Mouse (Mus musculus): ENCODE results near the gene Irf7.

The Irf7 gene

DNA sequence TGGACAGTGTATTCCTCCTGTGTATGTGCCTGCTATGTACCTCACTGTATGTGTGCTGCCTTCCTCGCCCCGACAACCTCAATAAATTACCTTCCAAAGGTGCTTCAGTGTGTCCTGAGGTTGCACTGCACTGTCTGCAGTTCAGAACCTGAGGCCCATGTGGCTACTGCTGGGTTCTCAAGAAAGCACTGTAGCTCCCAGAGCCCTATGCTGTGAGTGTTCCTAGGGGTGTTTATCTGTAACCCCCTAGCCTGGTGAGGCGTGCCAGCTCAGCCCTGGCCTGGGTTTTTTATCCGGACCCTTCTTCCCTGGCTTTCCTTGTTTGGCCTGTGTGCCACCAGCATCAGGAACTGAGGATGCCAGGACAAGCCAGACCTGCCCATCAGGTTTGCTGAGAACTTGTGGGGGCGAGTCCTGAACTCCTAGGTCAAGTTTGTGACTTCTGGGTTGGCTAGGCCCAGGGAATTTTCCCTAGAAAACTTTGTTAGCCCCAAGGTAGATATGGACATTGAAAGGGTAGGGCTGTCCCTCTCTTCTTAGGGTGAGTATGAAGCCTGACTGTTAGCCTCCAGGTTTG, 47.6 kb downstream of the Irf7 start:
- no peak for DNase-seq

GRCm38 (mm10) chr7:141218141-141218540, 48.1 kb downstream of the Irf7 start:
- DNase-seq, result no peak

GRCm38 (mm10) chr7:141217343-141218013, 48.8 kb downstream of the Irf7 start:
- no peak for DNase-seq

GRCm38 (mm10) chr7:141216894-141217293, 49.4 kb downstream of the Irf7 start:
- DNase-seq, result no peak

- DNase-seq, result peak; percentile 95 to 98
Measured at GRCm38 (mm10) chr7:141215880-141216733, 50.2 kb downstream of the Irf7 start.

DNA sequence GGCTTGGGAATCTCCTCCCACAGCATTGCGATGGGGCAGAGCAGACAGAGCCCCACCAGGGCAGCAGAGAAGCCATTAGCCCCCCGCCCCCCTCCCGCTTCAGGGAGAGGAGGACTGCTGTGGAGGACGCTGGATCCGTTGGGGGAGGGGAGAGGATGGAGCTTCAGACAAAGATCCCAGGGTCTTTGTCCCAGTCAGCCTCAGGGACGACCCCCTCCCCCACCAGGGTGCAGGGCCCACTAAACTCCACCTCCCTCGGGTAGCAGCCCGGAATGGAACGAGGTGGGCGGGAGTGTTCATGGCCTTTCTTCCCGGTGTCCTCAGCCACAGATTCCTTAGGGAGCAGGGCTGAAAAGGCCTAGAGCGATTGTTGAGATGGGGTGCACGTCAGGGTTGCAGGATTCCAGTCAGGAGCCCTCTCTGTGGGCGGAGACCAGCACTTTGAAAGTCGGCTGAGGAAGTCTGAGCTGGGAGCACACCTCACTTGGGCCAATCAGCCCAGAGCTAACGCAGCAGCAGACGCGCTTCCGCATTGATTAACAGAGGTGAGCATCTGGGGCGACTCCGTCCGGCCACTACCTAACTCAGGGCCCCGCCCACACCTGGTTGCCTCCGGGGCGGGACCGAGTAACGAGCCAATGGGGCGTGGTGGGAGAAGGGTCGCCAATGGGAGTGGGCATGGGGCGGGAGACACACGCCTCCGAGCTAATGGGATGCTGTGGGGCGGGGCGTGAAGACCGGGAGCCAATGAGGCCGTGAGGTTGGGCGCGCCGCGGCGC, 51.0 kb downstream of the Irf7 start, which contains the start of gene Rassf7:
Gene Rassf7, plus strand, starts transcription at position 760 of the 779 bp plus-strand sequence.
- peak; percentile 99 for DNase-seq

GRCm38 (mm10) chr7:141214310-141214709, 52.0 kb downstream of the Irf7 start:
- no peak for DNase-seq

DNA sequence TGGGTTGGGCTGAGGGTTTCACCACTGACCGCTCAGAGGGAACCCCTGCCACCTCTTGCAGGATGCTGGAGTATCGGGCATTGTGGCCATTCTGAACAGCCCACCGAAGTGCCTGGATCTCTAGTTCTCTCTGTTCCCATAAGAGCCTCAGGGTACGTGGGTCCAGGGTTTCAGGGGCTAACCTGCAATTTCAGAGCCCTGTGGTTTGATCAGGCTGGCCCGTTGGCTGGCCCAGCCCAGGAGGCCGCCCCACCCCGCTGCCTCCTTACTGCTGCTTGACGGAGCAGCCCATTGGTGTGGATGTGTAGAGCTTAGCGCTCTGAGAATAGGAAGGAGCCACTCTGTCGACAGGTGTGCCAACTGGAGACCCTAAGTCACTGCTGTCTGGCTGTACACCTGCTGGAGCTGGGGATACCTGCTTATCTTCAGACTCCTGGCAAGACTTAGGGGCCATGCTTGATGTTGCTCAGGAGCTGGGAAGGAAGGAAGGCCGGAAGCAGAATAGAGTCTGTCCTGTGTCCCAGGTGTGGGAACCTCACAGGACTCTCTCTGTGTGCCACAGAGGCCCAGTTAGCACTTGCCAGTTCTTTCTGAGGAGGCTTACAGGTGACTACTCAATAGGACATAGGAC, 52.6 kb downstream of the Irf7 start, which contains the start of gene Lmntd2:
Gene Lmntd2, minus strand, starts transcription at position 476 of the 631 bp plus-strand sequence.
- no peak for DNase-seq

DNA sequence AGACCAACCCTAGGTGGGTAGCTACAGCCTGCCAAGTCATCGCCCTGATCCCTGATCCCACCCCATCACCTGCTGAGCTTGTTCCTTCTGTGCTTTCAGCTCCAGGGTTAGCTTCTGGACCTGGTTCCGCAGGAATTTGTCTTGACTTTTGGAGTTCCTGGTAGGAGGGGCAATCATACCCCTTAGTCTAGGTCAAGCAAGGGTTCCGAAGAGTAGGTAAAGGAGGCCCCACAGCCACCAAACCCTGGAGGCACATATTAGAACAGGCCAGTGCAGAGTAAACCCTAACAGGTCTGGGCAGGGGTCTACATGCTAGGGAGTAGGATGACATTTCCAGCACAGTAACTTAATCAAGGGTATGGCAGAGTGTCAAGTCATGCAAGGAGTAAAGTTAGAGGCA, 53.1 kb downstream of the Irf7 start:
- no peak for DNase-seq
